Mouse (Mus musculus) stomach, embryonic 15.5 days (tissue): ENCODE results near the gene Adgrg2. TPM values are rescaled to one million over a fixed set of nuclear protein-coding genes. Genes with fewer than 3 reads are reported as not detected.

ENCODE experiments used
- ATAC-seq: fragments of 200-750 bp; cut with Nextera tagmentation; 2 replicates; pipeline ENCODE4 v1.8.0; 2017; ENCODE audit warnings: low read depth, moderate number of reproducible peaks, moderate TSS enrichment; ENCODE audit not compliant: insufficient read depth, low FRiP score
- H3K27ac ChIP-seq: fragments of 300-500 bp; sonication (generic); 2 replicates; pipeline ENCODE4 v1.5.1; 2015; ENCODE audit warnings: mild to moderate bottlenecking, inconsistent platforms
- H3K27me3 ChIP-seq: fragments of 300-500 bp; sonication (generic); replicated peaks from 2 replicates; pipeline ENCODE4 v1.6.1; 2015; ENCODE audit warnings: inconsistent platforms
- H3K36me3 ChIP-seq: fragments of 300-500 bp; sonication (generic); 2 replicates; pipeline ENCODE4 v1.6.1; 2015; ENCODE audit warnings: inconsistent platforms
- H3K4me1 ChIP-seq: fragments of 300-500 bp; sonication (generic); 2 replicates; pipeline ENCODE4 v1.6.1; 2015; ENCODE audit warnings: inconsistent platforms
- H3K4me2 ChIP-seq: fragments of 300-500 bp; sonication (generic); 2 replicates; pipeline ENCODE4 v1.6.1; 2015; ENCODE audit warnings: mild to moderate bottlenecking, inconsistent platforms
- H3K4me3 ChIP-seq: fragments of 300-500 bp; sonication (generic); replicated peaks from 2 replicates; pipeline ENCODE4 v1.5.1; 2015; ENCODE audit warnings: inconsistent platforms
- H3K9ac ChIP-seq: fragments of 300-500 bp; sonication (generic); 2 replicates; pipeline ENCODE4 v1.6.1; 2015; ENCODE audit warnings: inconsistent platforms
- H3K9me3 ChIP-seq: fragments of 300-500 bp; sonication (generic); 2 replicates; pipeline ENCODE4 v1.6.1; 2016; ENCODE audit warnings: inconsistent platforms
- WGBS: fragments of 180-500 bp; shearing (Covaris S2); methylation state at CpG from one replicate; pipeline ENCODE4 v1.1.7; 2015; 5-methylcytosine and 5-hydroxymethylcytosine counted together
- polyA plus RNA-seq: library from polyadenylated mRNA; unstranded; fragments of >200 nt; fragmentation: Nextera tagmentation; extraction: Ambion mirVana; gene quantifications from 2 replicates; pipeline ENCODE4 v1.2.1, GENCODE M21; 2015

The Adgrg2 gene
- polyA plus RNA-seq, 1 experiment from 2014 or later = 3.7 TPM

DNA sequence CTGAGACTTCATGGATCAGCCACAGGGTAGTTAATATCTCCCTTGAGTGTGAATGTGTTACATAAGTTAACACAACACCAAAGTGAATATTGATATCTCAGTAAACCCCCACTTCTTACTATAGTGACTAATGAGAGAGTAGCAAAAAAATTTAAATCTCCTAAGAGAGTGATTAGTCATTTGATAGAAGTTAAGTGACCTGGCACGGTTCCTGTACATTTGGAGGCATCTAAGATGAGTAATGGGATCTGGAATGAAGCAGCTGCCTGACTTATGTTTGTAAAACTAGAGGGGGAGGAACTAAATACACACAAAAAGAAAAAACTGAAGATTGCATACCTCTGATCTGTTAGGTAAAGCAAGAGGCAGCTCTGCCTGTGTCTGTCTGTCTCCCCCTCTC lies 118.6 kb downstream of the Adgrg2 start:
- Histone ChIP-seq H3K27me3 (no peaks in the 10 kb centered on the region), H3K4me3 (no peak overlapping the region), H3K4me2 (no peak overlapping the region), H3K4me1 (no peaks in the 10 kb centered on the region), H3K9ac (no peak overlapping the region), H3K27ac (no peak overlapping the region), H3K9me3 (no peaks in the 10 kb centered on the region), H3K36me3 (no peaks in the 10 kb centered on the region)
- WGBS = 33% methylated on average over 1 of the region's 1 CpGs
- ATAC-seq = no peak

GRCm38 (mm10) chrX:160510197-160510596 lies 119.7 kb downstream of the Adgrg2 start:
- H3K36me3 ChIP-seq = no peaks in the 10 kb centered on the region
- H3K4me1 ChIP-seq = no peaks in the 10 kb centered on the region
- H3K4me3 ChIP-seq = no peak overlapping the region
- no peak overlapping the region for H3K9ac ChIP-seq
- WGBS = 63% methylated on average over 2 of the region's 2 CpGs
- no peak overlapping the region for H3K27ac ChIP-seq
- no peaks in the 10 kb centered on the region for H3K9me3 ChIP-seq
- ATAC-seq = no peak
- H3K4me2 ChIP-seq = no peak overlapping the region
- H3K27me3 ChIP-seq = no peaks in the 10 kb centered on the region

DNA sequence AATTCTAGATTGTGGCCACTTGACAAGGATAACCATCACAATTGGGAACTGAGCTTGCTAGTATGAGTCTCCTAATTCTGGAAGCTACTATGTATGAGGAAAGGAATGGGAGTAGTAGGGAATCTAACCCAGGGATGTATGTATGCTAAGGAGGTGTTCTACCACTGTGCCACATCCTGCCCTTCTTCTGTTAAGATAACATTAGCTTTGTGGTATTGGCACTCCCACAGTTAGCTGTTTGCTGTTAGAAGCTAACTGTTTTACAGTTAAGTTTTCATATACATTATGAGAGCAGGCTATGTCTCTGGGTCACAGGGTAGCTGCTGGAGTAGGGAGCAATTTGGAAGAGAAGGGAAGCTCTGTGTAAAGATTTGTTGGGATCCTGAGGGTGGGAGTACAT lies 125.5 kb downstream of the Adgrg2 start:
- H3K4me3 ChIP-seq = no peak overlapping the region
- no peak overlapping the region for H3K4me2 ChIP-seq
- ATAC-seq = no peak
- H3K27me3 ChIP-seq = no peaks in the 10 kb centered on the region
- no peak overlapping the region for H3K27ac ChIP-seq
- H3K9me3 ChIP-seq = no peaks in the 10 kb centered on the region
- H3K9ac ChIP-seq = no peak overlapping the region
- H3K4me1 ChIP-seq = no peaks in the 10 kb centered on the region
- no peaks in the 10 kb centered on the region for H3K36me3 ChIP-seq

DNA sequence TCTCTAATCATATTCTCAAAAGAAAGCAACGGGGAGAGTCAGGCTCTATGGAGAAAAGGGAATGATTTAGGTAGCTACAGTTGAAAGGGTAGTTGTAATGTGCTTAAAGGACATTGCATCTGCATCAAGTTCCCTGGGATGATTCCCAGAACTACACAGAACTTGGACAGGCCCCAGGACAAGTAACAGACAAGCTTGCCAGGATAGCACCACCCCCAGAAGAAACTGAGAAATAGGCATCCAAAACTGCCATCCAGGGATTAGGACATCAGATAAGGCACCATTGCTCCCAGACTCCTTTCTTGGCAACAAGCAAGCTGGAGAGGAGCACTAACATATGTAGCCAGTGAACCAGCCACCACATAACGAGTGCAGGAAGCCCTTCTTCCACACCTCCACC lies 152.3 kb downstream of the Adgrg2 start:
- Histone ChIP-seq H3K4me3 (no peak overlapping the region), H3K4me2 (no peak overlapping the region), H3K9me3 (no peaks in the 10 kb centered on the region), H3K9ac (no peak overlapping the region), H3K27ac (no peak overlapping the region), H3K27me3 (no peaks in the 10 kb centered on the region), H3K36me3 (no peaks in the 10 kb centered on the region), H3K4me1 (no peaks in the 10 kb centered on the region)
- ATAC-seq = no peak
- WGBS = 65% methylated on average over 2 of the region's 2 CpGs

Other genes starting within 250 kb of the Adgrg2 start
- 13.3 and 14.1 TPM in 2 replicates for gene Phka2, start 111.5 kb downstream of the Adgrg2 start, polyA plus RNA-seq